Mouse (Mus musculus) CH12.LX (cell line): ENCODE measurements around the gene Wdr62. TPM values are rescaled to one million over a fixed set of nuclear protein-coding genes. Genes with fewer than 3 reads are reported as not detected.

Experiments
- DNase-seq: peaks from one replicate; pipeline ENCODE4 v3.0.0-alpha.2; 2013; ENCODE audit errors: extremely low read depth
- H3K27ac ChIP-seq: 2 replicates; pipeline ENCODE4 v1.5.1; 2012; ENCODE audit warnings: low read depth, mild to moderate bottlenecking, control low read depth, moderate library complexity; ENCODE audit not compliant: insufficient read depth
- H3K27me3 ChIP-seq: replicated peaks from 2 replicates; pipeline ENCODE3; 2012; ENCODE audit warnings: inconsistent platforms
- H3K36me3 ChIP-seq, 2 experiments: replicated peaks in 1 of 2; 2 replicates each; pipeline versions ENCODE3 to v1.6.1; 2012; ENCODE audit warnings: inconsistent platforms in 1 of 2, low read length in 1 of 2, mild to moderate bottlenecking in 1 of 2, mixed read lengths in 1 of 2, moderate library complexity in 1 of 2; ENCODE audit not compliant: control insufficient read depth in 1 of 2, insufficient read depth in 1 of 2
- H3K4me1 ChIP-seq, 2 experiments: 2 replicates each; pipeline ENCODE4 v1.6.1; 2012; ENCODE audit warnings: inconsistent platforms in 1 of 2, moderate library complexity in 1 of 2; ENCODE audit not compliant: insufficient read depth in 2 of 2, control insufficient read depth in 1 of 2
- H3K4me2 ChIP-seq: 2 replicates; pipeline ENCODE4 v1.6.1; 2012; ENCODE audit warnings: low read depth, mild to moderate bottlenecking, control low read depth; ENCODE audit not compliant: poor library complexity, insufficient read depth, severe bottlenecking
- H3K4me3 ChIP-seq, 3 experiments: fragments of 150-350 bp in 1 of 3; sonication (generic) in 1 of 3; replicated peaks in 1 of 3; 2 replicates each; pipeline versions ENCODE3 to v1.5.1; 2011 to 2012; ENCODE audit warnings: low read depth in 2 of 3, low read length in 2 of 3, mild to moderate bottlenecking in 2 of 3, moderate library complexity in 2 of 3, control low read depth in 1 of 3, improper control_type of control experiment in 1 of 3, inconsistent platforms in 1 of 3, mixed read lengths in 1 of 3; ENCODE audit not compliant: poor library complexity in 1 of 3
- H3K79me2 ChIP-seq: replicated peaks from 2 replicates; pipeline ENCODE4 v1.6.1; 2012; ENCODE audit warnings: mild to moderate bottlenecking, moderate library complexity; ENCODE audit not compliant: control insufficient read depth, poor library complexity, insufficient read depth, severe bottlenecking; ENCODE audit errors: extremely low read depth
- H3K9ac ChIP-seq: 2 replicates; pipeline ENCODE4 v1.6.1; 2012; ENCODE audit warnings: low read depth, mild to moderate bottlenecking, control low read depth, moderate library complexity; ENCODE audit not compliant: insufficient read depth
- H3K9me3 ChIP-seq: replicated peaks from 2 replicates; pipeline ENCODE3; 2012; ENCODE audit warnings: low read length, inconsistent platforms, mixed read lengths
- CHD1 ChIP-seq: IDR thresholded peaks from 2 replicates; pipeline ENCODE4 v1.6.1; 2012; ENCODE audit warnings: low read depth, low read length, improper control_type of control experiment, inconsistent platforms
- E2F4 ChIP-seq: IDR thresholded peaks from 2 replicates; pipeline ENCODE4 v1.6.1; 2011; ENCODE audit warnings: low read depth, low read length, improper control_type of control experiment; ENCODE audit not compliant: insufficient replicate concordance
- ELF1 ChIP-seq: IDR thresholded peaks from 2 replicates; pipeline ENCODE4 v1.6.1; 2014; ENCODE audit warnings: low read depth, mild to moderate bottlenecking, inconsistent platforms, low read length, improper control_type of control experiment
- ETS1 ChIP-seq: conservative IDR thresholded peaks from 2 replicates; pipeline ENCODE4 v1.6.1; 2012; ENCODE audit warnings: low read depth, mild to moderate bottlenecking, inconsistent platforms, low read length, improper control_type of control experiment, moderate library complexity
- HCFC1 ChIP-seq: IDR thresholded peaks from 2 replicates; pipeline ENCODE4 v1.6.1; 2012; ENCODE audit warnings: low read depth, mild to moderate bottlenecking, inconsistent platforms, low read length, improper control_type of control experiment
- MAX ChIP-seq: IDR thresholded peaks from 2 replicates; pipeline ENCODE4 v1.6.1; 2011; ENCODE audit warnings: low read length, improper control_type of control experiment
- MAZ ChIP-seq: IDR thresholded peaks from 2 replicates; pipeline ENCODE4 v1.6.1; 2012; ENCODE audit warnings: low read depth, mild to moderate bottlenecking, inconsistent platforms, low read length, improper control_type of control experiment, moderate library complexity
- MXI1 ChIP-seq: IDR thresholded peaks from 2 replicates; pipeline ENCODE4 v1.6.1; 2011; ENCODE audit warnings: mild to moderate bottlenecking, low read depth, low read length, improper control_type of control experiment
- NELFE ChIP-seq: IDR thresholded peaks from 2 replicates; pipeline ENCODE4 v1.6.1; 2011; ENCODE audit warnings: low read depth, low read length, improper control_type of control experiment
- NRF1 ChIP-seq: IDR thresholded peaks from 2 replicates; pipeline ENCODE4 v1.6.1; 2014; ENCODE audit warnings: low read depth, mild to moderate bottlenecking, inconsistent platforms, low read length, improper control_type of control experiment, moderate library complexity
- POLR2A ChIP-seq: IDR thresholded peaks from 2 replicates; pipeline ENCODE4 v1.6.1; 2011; ENCODE audit warnings: low read depth, mild to moderate bottlenecking, improper control_type of control experiment, low read length
- POLR2AphosphoS2 ChIP-seq: IDR thresholded peaks from 2 replicates; pipeline ENCODE4 v1.6.1; 2011; ENCODE audit warnings: low read depth, low read length, improper control_type of control experiment
- RAD21 ChIP-seq: IDR thresholded peaks from 2 replicates; pipeline ENCODE4 v1.6.1; 2011; ENCODE audit warnings: low read depth, mild to moderate bottlenecking, low read length, improper control_type of control experiment, moderate library complexity
- SIN3A ChIP-seq: IDR thresholded peaks from 2 replicates; pipeline ENCODE4 v1.6.1; 2012; ENCODE audit warnings: low read length, improper control_type of control experiment, inconsistent platforms
- TBP ChIP-seq: conservative IDR thresholded peaks from 2 replicates; pipeline ENCODE4 v1.6.1; 2011; ENCODE audit warnings: low read depth, low read length, improper control_type of control experiment
- UBTF ChIP-seq: IDR thresholded peaks from 2 replicates; pipeline ENCODE4 v1.6.1; 2012; ENCODE audit warnings: low read depth, mild to moderate bottlenecking, inconsistent platforms, low read length, improper control_type of control experiment, moderate library complexity
- USF1 ChIP-seq: IDR thresholded peaks from 2 replicates; pipeline ENCODE4 v1.6.1; 2014; ENCODE audit warnings: low read depth, mild to moderate bottlenecking, inconsistent platforms, low read length, improper control_type of control experiment
- ZC3H11A ChIP-seq: IDR thresholded peaks from 2 replicates; pipeline ENCODE4 v1.6.1; 2012; ENCODE audit warnings: low read depth, mild to moderate bottlenecking, inconsistent platforms, low read length, improper control_type of control experiment
- ZMIZ1 ChIP-seq: IDR thresholded peaks from 2 replicates; pipeline ENCODE4 v1.6.1; 2012; ENCODE audit warnings: low read depth, mild to moderate bottlenecking, inconsistent platforms, low read length, improper control_type of control experiment
- ZNF384 ChIP-seq: IDR thresholded peaks from 2 replicates; pipeline ENCODE4 v1.6.1; 2012; ENCODE audit warnings: low read depth, low read length, improper control_type of control experiment, inconsistent platforms
- dilution Hi-C: fragments of 300-500 bp; cut with MboI; formaldehyde crosslinking; loops from 2 replicates; pipeline ENCODE4 v1.14.3; 2020; ENCODE audit warnings: low sequenced_read_pairs; ENCODE audit not compliant: extremely low pct_unique_long_range_greater_than_20kb, extremely low pct_ligation_motif_present
- in situ Hi-C: fragments of 300-500 bp; cut with MboI; formaldehyde crosslinking; loops from 3 replicates; pipeline ENCODE4 v1.14.3; 2019; ENCODE audit warnings: low sequenced_read_pairs, low pct_ligation_motif_present, low pct_unique_long_range_greater_than_20kb, mixed read lengths
- polyA plus RNA-seq: library from polyadenylated mRNA; unstranded; fragments of >175 nt; gene quantifications from 2 replicates; pipeline ENCODE4 v1.2.1, GENCODE M21; 2012; ENCODE audit warnings: low read depth; ENCODE audit not compliant: insufficient read length
- total RNA-seq, 2 experiments: library from RNA; depleted of rRNA; stranded (reverse); fragments of 300-350 nt in 1 of 2; fragments of >200 nt in 1 of 2; gene quantifications; 2 replicates each; pipeline ENCODE4 v1.2.3; 2012 to 2014

Gene Wdr62
- total and polyA plus RNA-seq, 3 experiments: 2.3 to 19.7 (median 5.3) TPM

DNA sequence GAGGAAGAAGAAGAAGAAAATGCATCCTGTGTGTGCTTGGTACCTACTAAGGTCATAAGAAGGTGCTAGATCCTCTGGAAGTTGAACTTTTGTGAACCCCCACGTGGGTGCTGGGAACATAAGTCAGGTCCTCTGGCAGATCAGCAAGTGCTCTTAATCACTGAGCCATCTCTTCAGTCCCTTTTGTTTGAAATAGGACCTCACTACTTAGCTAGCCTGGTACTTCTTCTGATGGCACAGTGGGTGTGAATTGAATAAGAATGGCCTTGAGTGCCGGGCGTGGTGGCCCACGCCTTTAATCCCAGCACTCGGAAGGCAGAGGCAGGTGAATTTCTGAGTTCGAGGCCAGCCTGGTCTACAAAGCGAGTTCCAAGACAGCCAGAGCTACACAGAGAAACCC, 14.3 kb downstream of the Wdr62 start:
- H3K9ac ChIP-seq: no peak overlapping the region
- peaks cover 66 to 88% of the 10 kb centered on the region in 2 experiments for H3K36me3 ChIP-seq
- in situ Hi-C loops: no loop called here
- no peak overlapping the region for H3K4me3 ChIP-seq
- dilution Hi-C loops: no loop called here
- no peak overlapping the region for H3K4me2 ChIP-seq
- TF ChIP-seq ZNF384 (no peak), ZC3H11A (no peak), POLR2AphosphoS2 (no peak), ELF1 (no peak), NELFE (no peak), MAZ (no peak)
- H3K4me1 ChIP-seq: peaks cover 0 to 5% of the 10 kb centered on the region in 2 experiments; a peak in 2 of 4 replicates
- no peak for DNase-seq
- no peaks in the 10 kb centered on the region for H3K9me3 ChIP-seq
- no peak overlapping the region for H3K27ac ChIP-seq
- no peaks in the 10 kb centered on the region for H3K27me3 ChIP-seq
- no peaks in the 10 kb centered on the region for H3K79me2 ChIP-seq

DNA sequence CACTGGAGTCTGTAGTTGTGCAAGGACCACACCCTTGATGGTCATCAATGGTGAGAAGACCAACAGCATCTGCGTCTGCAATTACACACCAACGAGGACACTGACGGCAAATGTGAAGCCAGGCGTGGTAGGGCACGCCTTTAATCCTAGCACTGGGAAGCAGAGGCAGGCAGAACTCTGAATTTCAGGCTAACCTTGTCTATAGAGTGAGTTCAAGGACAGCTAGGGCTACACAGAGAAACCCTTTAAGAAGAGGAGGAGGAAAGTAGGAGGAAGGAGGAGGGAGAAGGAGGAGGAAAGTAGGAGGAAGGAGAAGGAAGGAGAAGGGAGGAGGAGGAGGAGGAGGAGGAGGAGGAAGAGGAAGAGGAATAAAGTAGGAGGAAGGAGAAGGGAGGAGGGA, 14.7 kb downstream of the Wdr62 start:
- Histone ChIP-seq H3K79me2 (no peaks in the 10 kb centered on the region), H3K9me3 (no peaks in the 10 kb centered on the region), H3K36me3 (peaks cover 63 to 87% of the 10 kb centered on the region in 2 experiments), H3K4me1 (peaks cover 0 to 5% of the 10 kb centered on the region in 2 experiments; a peak in 2 of 4 replicates), H3K27me3 (no peaks in the 10 kb centered on the region), H3K9ac (no peak overlapping the region), H3K4me2 (no peak overlapping the region), H3K4me3 (no peak overlapping the region), H3K27ac (no peak overlapping the region)
- TF ChIP-seq POLR2A (no peak), ZMIZ1 (no peak), E2F4 (no peak), TBP (no peak), NRF1 (no peak), SIN3A (no peak), MAX (no peak), RAD21 (no peak), UBTF (no peak), ETS1 (no peak), USF1 (no peak), MAZ (no peak), HCFC1 (no peak), CHD1 (no peak), MXI1 (no peak), ZNF384 (no peak)
- dilution Hi-C loops (no loop called here), in situ Hi-C loops (no loop called here)
- DNase-seq: no peak
